Mouse (Mus musculus) kidney, postnatal 0 days (tissue): ENCODE results near the gene Ccsap. TPM values are rescaled to one million over a fixed set of nuclear protein-coding genes. Genes with fewer than 3 reads are reported as not detected.

Experiments
- ATAC-seq: fragments of 200-750 bp; cut with Nextera tagmentation; replicated peaks from 2 replicates; pipeline ENCODE4 v1.8.0; 2017; ENCODE audit warnings: low read depth, moderate number of reproducible peaks, moderate TSS enrichment, moderate library complexity; ENCODE audit not compliant: low FRiP score
- DNase-seq: peaks from one replicate; pipeline ENCODE4 v3.0.0-alpha.2; 2016; ENCODE audit warnings: low spot score
- H3K27ac ChIP-seq: fragments of 300-500 bp; sonication (generic); 2 replicates; pipeline ENCODE4 v1.5.1; 2014; ENCODE audit warnings: mild to moderate bottlenecking
- H3K27me3 ChIP-seq: fragments of 300-500 bp; sonication (generic); 2 replicates; pipeline ENCODE4 v1.6.1; 2014; ENCODE audit warnings: low read length, mixed read lengths; ENCODE audit not compliant: insufficient read depth
- H3K36me3 ChIP-seq: fragments of 300-500 bp; sonication (generic); 2 replicates; pipeline ENCODE4 v1.6.1; 2014; ENCODE audit warnings: low read length, mixed read lengths; ENCODE audit not compliant: insufficient read depth
- H3K4me1 ChIP-seq: fragments of 300-500 bp; sonication (generic); replicated peaks from 2 replicates; pipeline ENCODE4 v1.6.1; 2014; ENCODE audit warnings: antibody characterized with exemption, low read length, mixed read lengths; ENCODE audit not compliant: insufficient read depth
- H3K4me2 ChIP-seq: fragments of 300-500 bp; sonication (generic); 2 replicates; pipeline ENCODE4 v1.6.1; 2014; ENCODE audit warnings: mild to moderate bottlenecking, low read length, moderate library complexity, mixed read lengths
- H3K4me3 ChIP-seq: fragments of 300-500 bp; sonication (generic); replicated peaks from 2 replicates; pipeline ENCODE4 v1.5.1; 2014; ENCODE audit warnings: low read depth, low read length
- H3K9ac ChIP-seq: fragments of 300-500 bp; sonication (generic); 2 replicates; pipeline ENCODE4 v1.6.1; 2014; ENCODE audit warnings: low read depth, low read length
- H3K9me3 ChIP-seq: fragments of 300-500 bp; sonication (generic); replicated peaks from 2 replicates; pipeline ENCODE4 v1.6.1; 2016; ENCODE audit warnings: low read length, inconsistent platforms, mixed read lengths
- CTCF ChIP-seq: IDR thresholded peaks from 2 replicates; pipeline ENCODE4 v1.5.1; 2016; ENCODE audit warnings: antibody characterized with exemption, low read depth, mild to moderate bottlenecking, moderate library complexity
- WGBS: fragments of 180-500 bp; shearing (Covaris S2); extraction: QIAGEN DNeasy Blood & Tissue Kit; methylation state at CpG from one replicate; pipeline ENCODE4 v1.1.7; 2014; 5-methylcytosine and 5-hydroxymethylcytosine counted together
- polyA plus RNA-seq: library from polyadenylated mRNA; unstranded; fragments of >200 nt; fragmentation: Nextera tagmentation; extraction: Ambion mirVana; gene quantifications from 2 replicates; pipeline ENCODE4 v1.2.1, GENCODE M21; 2015

Ccsap gene
- polyA plus RNA-seq, 1 experiment from 2014 or later: 1.8 TPM

- H3K9me3 ChIP-seq: no peaks in the 10 kb centered on the region
- peak; percentile 5 for DNase-seq
- no peak overlapping the region for H3K4me3 ChIP-seq
- no peaks in the 10 kb centered on the region for H3K27me3 ChIP-seq
- no peak overlapping the region for H3K27ac ChIP-seq
- no peak overlapping the region for H3K9ac ChIP-seq
- TF ChIP-seq CTCF: no peak
- 83% methylated on average over 19 of the region's 19 CpGs for WGBS
- no peaks in the 10 kb centered on the region for H3K4me1 ChIP-seq
- 0 out of 2 replicates have a peak, but pooled peaks cover 7% of the 10 kb centered on the region for H3K36me3 ChIP-seq
- ATAC-seq: peak; percentile 72
- H3K4me2 ChIP-seq: no peak overlapping the region
Measured at GRCm38 (mm10) chr8:123819683-123820610, 40.1 kb downstream of the Ccsap start.

GRCm38 (mm10) chr8:123817747-123818146 is 42.3 kb downstream of the Ccsap start:
- TF ChIP-seq CTCF: peak; percentile 32; the same call in 1 of the 2 replicates
- ATAC-seq: no peak
- 94% methylated on average over 11 of the region's 11 CpGs for WGBS
- H3K9me3 ChIP-seq: no peaks in the 10 kb centered on the region
- no peak for DNase-seq
- H3K36me3 ChIP-seq: no peaks in the 10 kb centered on the region
- H3K9ac ChIP-seq: no peak overlapping the region
- H3K4me2 ChIP-seq: no peak overlapping the region
- no peaks in the 10 kb centered on the region; the same call in 1 of the 2 replicates for H3K4me1 ChIP-seq
- no peaks in the 10 kb centered on the region for H3K27me3 ChIP-seq
- no peak overlapping the region for H3K27ac ChIP-seq
- no peak overlapping the region for H3K4me3 ChIP-seq

GRCm38 (mm10) chr8:123816939-123817338 is 43.1 kb downstream of the Ccsap start:
- no peaks in the 10 kb centered on the region for H3K9me3 ChIP-seq
- H3K4me3 ChIP-seq: no peak overlapping the region
- WGBS: 68% methylated on average over 8 of the region's 8 CpGs
- no peaks in the 10 kb centered on the region for H3K36me3 ChIP-seq
- H3K4me1 ChIP-seq: no peaks in the 10 kb centered on the region; the same call in 1 of the 2 replicates
- H3K27me3 ChIP-seq: no peaks in the 10 kb centered on the region
- DNase-seq (no peak), ATAC-seq (no peak)
- H3K4me2 ChIP-seq: no peak overlapping the region
- H3K27ac ChIP-seq: no peak overlapping the region
- no peak for TF ChIP-seq CTCF
- H3K9ac ChIP-seq: no peak overlapping the region

GRCm38 (mm10) chr8:123815325-123815724 is 44.7 kb downstream of the Ccsap start:
- H3K4me1 ChIP-seq: no peaks in the 10 kb centered on the region; the same call in 1 of the 2 replicates
- H3K9me3 ChIP-seq: no peaks in the 10 kb centered on the region
- TF ChIP-seq CTCF: no peak
- WGBS: 86% methylated on average over 11 of the region's 11 CpGs
- H3K9ac ChIP-seq: no peak overlapping the region
- no peaks in the 10 kb centered on the region for H3K36me3 ChIP-seq
- no peak overlapping the region for H3K4me2 ChIP-seq
- H3K27me3 ChIP-seq: no peaks in the 10 kb centered on the region
- H3K27ac ChIP-seq: no peak overlapping the region
- no peak overlapping the region for H3K4me3 ChIP-seq
- DNase-seq (no peak), ATAC-seq (no peak)

- no peak for TF ChIP-seq CTCF
- no peak overlapping the region for H3K27ac ChIP-seq
- WGBS: 80% methylated on average over 4 of the region's 4 CpGs
- no peaks in the 10 kb centered on the region for H3K36me3 ChIP-seq
- DNase-seq: no peak
- no peaks in the 10 kb centered on the region for H3K27me3 ChIP-seq
- 0 out of 2 replicates have a peak, but pooled peaks have one; percentile 18 for ATAC-seq
- no peak overlapping the region for H3K4me3 ChIP-seq
- H3K9ac ChIP-seq: no peak overlapping the region
- no peaks in the 10 kb centered on the region; the same call in 1 of the 2 replicates for H3K4me1 ChIP-seq
- no peaks in the 10 kb centered on the region for H3K9me3 ChIP-seq
- H3K4me2 ChIP-seq: no peak overlapping the region
Measured at GRCm38 (mm10) chr8:123813892-123814266, 46.1 kb downstream of the Ccsap start.

GRCm38 (mm10) chr8:123813173-123813891 is 46.7 kb downstream of the Ccsap start:
- no peak overlapping the region for H3K4me2 ChIP-seq
- H3K27ac ChIP-seq: no peak overlapping the region
- H3K4me3 ChIP-seq: no peak overlapping the region
- H3K4me1 ChIP-seq: no peaks in the 10 kb centered on the region; the same call in 1 of the 2 replicates
- DNase-seq (peak; percentile 44), ATAC-seq (0 out of 2 replicates have a peak, but pooled peaks have one; percentile 31)
- no peak for TF ChIP-seq CTCF
- H3K9ac ChIP-seq: no peak overlapping the region
- 54% methylated on average over 16 of the region's 16 CpGs for WGBS
- no peaks in the 10 kb centered on the region for H3K9me3 ChIP-seq
- H3K36me3 ChIP-seq: no peaks in the 10 kb centered on the region
- H3K27me3 ChIP-seq: no peaks in the 10 kb centered on the region
